Mouse (Mus musculus): ENCODE measurements around the gene Itgb1bp1.

GRCm38 (mm10) chr12:21204701-21205312, 81.3 kb downstream of the Itgb1bp1 start:
- no peak for TF ChIP-seq CTCF (IDR thresholded peaks at IDR 0.05; ENCODE audit: control insufficient read depth, insufficient read depth, insufficient read length)
- no peak for TF ChIP-seq MAX (IDR thresholded peaks at IDR 0.05)

Measured in C2C12 (cell line).